Mouse (Mus musculus): ENCODE data around the gene Gm10800. TPM values are rescaled to one million over a fixed set of nuclear protein-coding genes. Genes with fewer than 3 reads are reported as not detected.
"Not testable (repeated sequence)": the region's sequence is repeated elsewhere in the genome, so short reads cannot be mapped to it uniquely, and the experiment has no call there.

Gm10800 gene
- 0.83 and 1.1 TPM in 2 replicates for polyA plus RNA-seq (2015; fragmentation: Nextera tagmentation; extraction: Ambion mirVana)

DNA sequence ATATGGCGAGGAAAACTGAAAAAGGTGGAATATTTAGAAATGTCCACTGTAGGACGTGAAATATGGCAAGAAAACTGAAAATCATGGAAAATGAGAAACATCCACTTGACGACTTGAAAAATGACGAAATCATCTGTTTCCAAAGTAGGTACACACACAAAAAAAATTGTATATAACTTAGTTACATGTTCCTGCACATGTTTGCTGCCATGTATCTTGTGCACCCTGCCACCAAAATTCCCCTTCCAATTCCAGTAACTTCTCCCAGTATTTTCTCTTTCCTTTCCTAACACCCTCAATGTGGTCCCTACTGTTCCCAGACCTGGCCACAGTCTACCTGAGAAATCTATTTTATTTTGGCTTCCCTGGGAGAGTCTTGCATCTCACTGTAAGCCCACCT lies at the start of gene Gm10800:
Gene Gm10800 (minus strand): TSS at position 101 of the 400 bp plus-strand sequence.
- not testable (repeated sequence) for H3K36me3 ChIP-seq (ENCODE audit: insufficient read depth, low read length); ATAC-seq (replicated peaks; ENCODE audit: low FRiP score, low read depth); H3K9ac ChIP-seq (ENCODE audit: low read depth, low read length); H3K27me3 ChIP-seq (ENCODE audit: insufficient read depth, low read length); DNase-seq (ENCODE audit: low spot score); H3K4me3 ChIP-seq (replicated peaks; ENCODE audit: low read depth, low read length); H3K9me3 ChIP-seq (replicated peaks; ENCODE audit: low read length); H3K4me1 ChIP-seq (replicated peaks; ENCODE audit: insufficient read depth, low read length); H3K4me2 ChIP-seq (ENCODE audit: low read length); H3K27ac ChIP-seq
- 86% methylated on average over 4 of the region's 4 CpGs for WGBS

- Histone ChIP-seq H3K36me3 (ENCODE audit: insufficient read depth, low read length) (no peaks in the 10 kb centered on the region), H3K9ac (ENCODE audit: low read depth, low read length) (no peak overlapping the region), H3K27me3 (ENCODE audit: insufficient read depth, low read length) (no peaks in the 10 kb centered on the region), H3K4me2 (ENCODE audit: low read length) (no peak overlapping the region), H3K27ac (no peak overlapping the region), H3K9me3 (replicated peaks; ENCODE audit: low read length) (no peaks in the 10 kb centered on the region), H3K4me1 (replicated peaks; ENCODE audit: insufficient read depth, low read length) (no peaks in the 10 kb centered on the region), H3K4me3 (replicated peaks; ENCODE audit: low read depth, low read length) (no peak overlapping the region)
- no peak for DNase-seq (ENCODE audit: low spot score)
- no peak for ATAC-seq (replicated peaks; ENCODE audit: low FRiP score, low read depth)
- TF ChIP-seq CTCF (IDR thresholded peaks at IDR 0.05; ENCODE audit: low read depth), result no peak
- 93% methylated on average over 1 of the region's 1 CpGs for WGBS
Observed at GRCm38 (mm10) chr2:98697533-98697932, 30.4 kb upstream of the Gm10800 start.

- 70% methylated on average over 4 of the region's 5 CpGs for WGBS
- H3K9ac ChIP-seq (ENCODE audit: low read depth, low read length); H3K27me3 ChIP-seq (ENCODE audit: insufficient read depth, low read length); H3K36me3 ChIP-seq (ENCODE audit: insufficient read depth, low read length); H3K4me3 ChIP-seq (replicated peaks; ENCODE audit: low read depth, low read length); DNase-seq (ENCODE audit: low spot score); H3K9me3 ChIP-seq (replicated peaks; ENCODE audit: low read length); H3K4me2 ChIP-seq (ENCODE audit: low read length); H3K27ac ChIP-seq; H3K4me1 ChIP-seq (replicated peaks; ENCODE audit: insufficient read depth, low read length); ATAC-seq (replicated peaks; ENCODE audit: low FRiP score, low read depth): not testable (repeated sequence)
Observed at GRCm38 (mm10) chr2:98661937-98662336, 5.2 kb downstream of the Gm10800 start, which contains the start of gene Gm10801. Gene Gm10801, plus strand, starts transcription at chr2:98662237.

Other genes with a start within 250 kb of the Gm10800 start
- not detected in 2 replicates for gene Gm10801, start 5.1 kb downstream of the Gm10800 start, polyA plus RNA-seq (2015; fragmentation: Nextera tagmentation; extraction: Ambion mirVana)